Mouse (Mus musculus) cerebellum, adult 11 months (tissue): ENCODE results near the gene Pram1.
A peak's percentile ranks its signal among the peaks of the same experiment; 100 is the strongest.

ENCODE experiments used
- DNase-seq: peaks from one replicate; pipeline ENCODE4 v3.0.0; 2022

Pram1 gene

GRCm38 (mm10) chr17:33673837-33674236, 36.0 kb downstream of the Pram1 start:
- DNase-seq = no peak

- DNase-seq = no peak
Measured at GRCm38 (mm10) chr17:33675452-33675851, 37.6 kb downstream of the Pram1 start.

GRCm38 (mm10) chr17:33676086-33676485, 38.2 kb downstream of the Pram1 start:
- no peak for DNase-seq

- no peak for DNase-seq
Measured at GRCm38 (mm10) chr17:33678771-33679170, 40.9 kb downstream of the Pram1 start.

GRCm38 (mm10) chr17:33681767-33682166, 43.9 kb downstream of the Pram1 start:
- DNase-seq = no peak

GRCm38 (mm10) chr17:33684671-33685231, 46.9 kb downstream of the Pram1 start:
- peak; percentile 56 for DNase-seq

- peak; percentile 96 for DNase-seq
Measured at GRCm38 (mm10) chr17:33685249-33685653, 47.4 kb downstream of the Pram1 start.

GRCm38 (mm10) chr17:33686760-33687159, 48.9 kb downstream of the Pram1 start, which contains the start of gene Hnrnpm:
Gene Hnrnpm (minus strand): TSS chr17:33686860.
- DNase-seq = no peak
